Mouse (Mus musculus) forebrain, embryonic 12.5 days (tissue): Measurements from ENCODE around the gene Aprt. TPM values are rescaled to one million over a fixed set of nuclear protein-coding genes. Genes with fewer than 3 reads are reported as not detected.
"Not testable (repeated sequence)": the region's sequence is repeated elsewhere in the genome, so short reads cannot be mapped to it uniquely, and the experiment has no call there.

ENCODE experiments used
- ATAC-seq: fragments of 200-750 bp; cut with Nextera tagmentation; 2 replicates; pipeline ENCODE4 v1.8.0; 2017; ENCODE audit warnings: moderate TSS enrichment; ENCODE audit not compliant: low FRiP score
- H3K27ac ChIP-seq: fragments of 300-500 bp; sonication (generic); 2 replicates; pipeline ENCODE4 v1.5.1; 2016; ENCODE audit warnings: mild to moderate bottlenecking
- H3K27me3 ChIP-seq: fragments of 300-500 bp; sonication (generic); 2 replicates; pipeline ENCODE4 v1.6.1; 2016; ENCODE audit warnings: mild to moderate bottlenecking
- H3K36me3 ChIP-seq: fragments of 300-500 bp; sonication (generic); replicated peaks from 2 replicates; pipeline ENCODE4 v1.6.1; 2016; ENCODE audit warnings: mild to moderate bottlenecking
- H3K4me1 ChIP-seq: fragments of 300-500 bp; sonication (generic); 2 replicates; pipeline ENCODE4 v1.6.1; 2016
- H3K4me2 ChIP-seq: fragments of 300-500 bp; sonication (generic); 2 replicates; pipeline ENCODE4 v1.6.1; 2016; ENCODE audit warnings: mild to moderate bottlenecking, moderate library complexity
- H3K4me3 ChIP-seq: fragments of 300-500 bp; sonication (generic); replicated peaks from 2 replicates; pipeline ENCODE4 v1.5.1; 2016; ENCODE audit warnings: mild to moderate bottlenecking
- H3K9ac ChIP-seq: fragments of 300-500 bp; sonication (generic); 2 replicates; pipeline ENCODE4 v1.6.1; 2016; ENCODE audit warnings: mild to moderate bottlenecking
- H3K9me3 ChIP-seq: fragments of 300-500 bp; sonication (generic); 2 replicates; pipeline ENCODE4 v1.6.1; 2016
- WGBS: fragments of 180-500 bp; shearing (Covaris S2); methylation state at CpG from one replicate; pipeline ENCODE4 v1.1.7; 2016; 5-methylcytosine and 5-hydroxymethylcytosine counted together
- polyA plus RNA-seq: library from polyadenylated mRNA; unstranded; fragments of >200 nt; fragmentation: Nextera tagmentation; extraction: Ambion mirVana; gene quantifications from 2 replicates; pipeline ENCODE4 v1.2.1, GENCODE M21; 2016

Aprt gene
- polyA plus RNA-seq, 1 experiment from 2014 or later, result 188 TPM

DNA sequence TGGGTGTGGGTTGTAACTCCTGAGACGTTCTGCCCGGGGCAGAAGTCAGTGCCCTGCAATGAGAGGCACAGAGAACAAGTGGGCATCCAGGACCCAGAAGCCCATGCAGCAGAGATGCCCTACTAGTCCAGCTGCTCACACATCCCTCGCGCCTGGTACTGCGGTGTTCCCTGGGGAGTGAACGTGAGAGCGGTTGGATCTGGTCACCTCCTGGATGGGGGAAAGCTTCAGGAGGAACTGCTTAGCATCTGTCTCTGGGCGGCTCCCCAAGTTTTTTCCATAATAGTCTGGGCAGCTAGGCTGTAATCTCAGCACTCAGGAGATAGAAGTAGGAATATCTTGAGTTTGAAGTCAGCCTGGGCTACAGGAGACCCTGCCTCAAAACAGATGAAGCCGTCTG lies 8.3 kb upstream of the Aprt start:
- WGBS, result 87% methylated on average over 9 of the region's 9 CpGs
- ATAC-seq, result no peak
- H3K4me3 ChIP-seq, result no peak overlapping the region
- H3K27ac ChIP-seq, result no peak overlapping the region
- H3K27me3 ChIP-seq, result 0 out of 2 replicates have a peak, but pooled peaks cover 7% of the 10 kb centered on the region
- H3K9me3 ChIP-seq, result no peaks in the 10 kb centered on the region
- no peaks in the 10 kb centered on the region for H3K36me3 ChIP-seq
- H3K4me2 ChIP-seq, result no peak overlapping the region
- peaks cover 7% of the 10 kb centered on the region; the same call in 1 of the 2 replicates for H3K4me1 ChIP-seq
- H3K9ac ChIP-seq, result no peak overlapping the region

DNA sequence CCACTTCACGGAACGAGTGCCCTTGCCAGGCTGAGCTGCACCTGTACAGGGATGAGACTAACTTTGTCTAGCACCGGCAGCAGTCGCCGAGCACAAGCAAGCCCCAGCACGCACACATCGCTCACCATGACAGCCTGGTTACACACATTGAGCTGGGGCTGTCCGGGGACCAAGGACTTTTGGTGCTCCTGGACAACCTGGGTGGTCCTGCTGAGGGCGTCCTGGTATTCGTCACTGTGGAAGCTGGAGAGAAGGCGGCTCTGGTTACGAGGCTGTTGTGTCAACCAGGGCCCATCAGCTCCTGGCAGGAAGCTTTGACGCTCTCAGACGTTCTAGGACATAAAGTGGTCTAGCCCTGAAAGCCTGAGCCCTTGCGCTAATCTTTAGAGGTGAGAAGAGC lies 4.2 kb upstream of the Aprt start:
- H3K9me3 ChIP-seq, result no peaks in the 10 kb centered on the region
- H3K4me3 ChIP-seq, result no peak overlapping the region
- 0 out of 2 replicates have a peak, but pooled peaks cover 7% of the 10 kb centered on the region for H3K27me3 ChIP-seq
- H3K4me2 ChIP-seq, result no peak overlapping the region
- no peak overlapping the region for H3K9ac ChIP-seq
- 84% methylated on average over 15 of the region's 15 CpGs for WGBS
- no peak for ATAC-seq
- H3K27ac ChIP-seq, result no peak overlapping the region
- H3K36me3 ChIP-seq, result no peaks in the 10 kb centered on the region
- peaks cover 20% of the 10 kb centered on the region for H3K4me1 ChIP-seq

DNA sequence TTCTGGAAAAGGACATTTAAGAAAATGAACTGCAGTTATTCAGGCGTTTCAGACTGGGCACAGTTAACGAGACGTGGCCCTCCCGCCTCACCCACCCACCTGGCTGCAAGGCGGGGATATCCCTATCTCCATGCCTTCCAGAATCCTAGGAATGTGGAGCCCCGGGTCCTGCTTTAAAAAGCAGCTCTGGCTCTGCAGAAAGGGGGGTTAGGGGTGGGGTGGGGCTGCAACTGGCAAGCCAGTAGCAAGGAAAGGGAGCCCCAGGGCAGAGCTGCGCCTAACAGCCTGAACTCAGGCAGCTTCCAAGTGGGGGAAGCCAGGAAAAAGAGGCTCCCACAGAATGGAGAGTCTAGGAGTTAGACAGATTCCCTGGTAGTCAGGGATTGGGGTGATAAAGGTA lies 2.5 kb upstream of the Aprt start:
- no peak for ATAC-seq
- Histone ChIP-seq H3K4me1 (peaks cover 34% of the 10 kb centered on the region), H3K27me3 (0 out of 2 replicates have a peak, but pooled peaks cover 3% of the 10 kb centered on the region), H3K27ac (no peak overlapping the region), H3K36me3 (peaks cover 10% of the 10 kb centered on the region), H3K4me3 (no peak overlapping the region), H3K9me3 (no peaks in the 10 kb centered on the region), H3K4me2 (no peak overlapping the region), H3K9ac (no peak overlapping the region)
- 23% methylated on average over 7 of the region's 7 CpGs for WGBS

DNA sequence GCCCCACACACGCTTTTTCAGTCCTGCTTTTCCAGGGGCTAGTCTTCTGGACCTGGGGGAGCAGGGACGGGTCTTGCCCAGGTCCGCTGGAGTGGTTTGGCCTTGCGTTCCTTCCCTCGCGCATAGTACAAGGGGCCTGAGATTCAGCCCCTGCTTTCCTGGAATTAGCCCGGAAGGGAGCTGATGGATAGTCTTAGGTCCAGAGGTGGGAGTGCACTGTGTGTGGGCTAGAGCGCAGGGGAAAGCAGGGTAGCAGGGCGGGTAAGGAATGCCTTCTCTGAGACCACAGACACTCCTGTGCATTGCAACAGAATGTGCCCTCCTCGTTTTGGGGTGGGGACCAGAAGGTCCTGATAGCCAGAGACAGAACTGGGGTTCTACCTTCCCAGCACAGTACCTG lies 407 bp upstream of the Aprt start:
- peak overlapping the region; percentile 64 for H3K4me3 ChIP-seq
- H3K27ac ChIP-seq, result 0 out of 2 replicates have a peak overlapping the region, but pooled peaks have one; percentile 26
- WGBS, result 39% methylated on average over 10 of the region's 10 CpGs
- H3K27me3 ChIP-seq, result 0 out of 2 replicates have a peak, but pooled peaks cover 3% of the 10 kb centered on the region
- H3K9me3 ChIP-seq, result no peaks in the 10 kb centered on the region
- peak overlapping the region; percentile 69 for H3K4me2 ChIP-seq
- H3K9ac ChIP-seq, result peak overlapping the region; percentile 79; the same call in 1 of the 2 replicates
- peaks cover 46% of the 10 kb centered on the region for H3K4me1 ChIP-seq
- ATAC-seq, result peak; percentile 41
- peaks cover 28% of the 10 kb centered on the region for H3K36me3 ChIP-seq

DNA sequence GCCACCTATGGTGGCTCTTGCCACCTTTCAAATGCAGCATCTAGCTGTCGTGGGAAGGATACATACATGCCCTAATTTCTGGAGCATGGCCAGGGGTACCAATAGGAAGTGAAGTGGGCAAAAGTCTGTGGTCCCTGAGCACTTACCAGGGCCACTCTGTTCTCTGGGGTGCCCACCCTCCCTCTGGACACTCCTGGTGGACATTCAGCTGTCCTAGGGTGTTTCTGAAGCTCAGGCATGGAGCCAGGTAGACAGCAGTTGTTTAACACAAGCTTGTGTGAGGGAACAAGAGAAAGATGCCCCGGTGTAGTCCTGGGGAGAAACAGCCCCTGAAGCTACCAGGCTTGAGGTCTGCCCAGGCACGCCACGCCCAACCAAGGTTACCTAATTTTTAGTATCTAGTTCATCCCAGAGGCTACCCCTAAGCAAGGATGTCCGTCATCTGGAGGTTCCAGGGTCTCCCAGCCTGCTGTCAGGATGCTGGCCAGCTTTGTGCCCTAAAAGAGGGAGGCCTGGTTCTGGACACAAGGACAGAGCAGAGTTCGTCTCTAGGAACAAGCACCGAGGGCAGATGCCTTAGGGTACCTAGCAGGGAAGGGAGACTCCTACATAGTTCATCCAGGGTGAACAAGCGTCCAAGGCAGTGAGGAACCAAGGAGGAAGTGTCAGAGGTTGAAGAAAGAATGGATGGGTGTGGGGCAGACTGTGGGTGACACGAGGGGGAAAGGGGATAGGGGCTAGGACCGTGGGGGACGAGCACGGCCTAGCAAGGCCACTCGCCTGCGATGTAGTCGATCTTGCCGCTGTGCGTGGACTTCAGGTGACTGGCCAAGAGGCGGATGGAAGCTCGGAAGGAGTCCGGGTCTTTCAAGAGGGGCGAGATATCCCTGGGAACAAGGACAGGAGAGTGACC lies 718 bp downstream of the Aprt start:
- Histone ChIP-seq H3K9ac (peak overlapping the region; percentile 79), H3K4me2 (peak overlapping the region; percentile 69), H3K36me3 (peaks cover 40% of the 10 kb centered on the region), H3K4me3 (peak overlapping the region; percentile 64), H3K4me1 (peaks cover 46% of the 10 kb centered on the region), H3K9me3 (no peaks in the 10 kb centered on the region), H3K27ac (peak overlapping the region; percentile 26; the same call in 1 of the 2 replicates), H3K27me3 (0 out of 2 replicates have a peak, but pooled peaks cover 3% of the 10 kb centered on the region)
- ATAC-seq, result peak; percentile 18
- WGBS, result 19% methylated on average over 21 of the region's 21 CpGs

DNA sequence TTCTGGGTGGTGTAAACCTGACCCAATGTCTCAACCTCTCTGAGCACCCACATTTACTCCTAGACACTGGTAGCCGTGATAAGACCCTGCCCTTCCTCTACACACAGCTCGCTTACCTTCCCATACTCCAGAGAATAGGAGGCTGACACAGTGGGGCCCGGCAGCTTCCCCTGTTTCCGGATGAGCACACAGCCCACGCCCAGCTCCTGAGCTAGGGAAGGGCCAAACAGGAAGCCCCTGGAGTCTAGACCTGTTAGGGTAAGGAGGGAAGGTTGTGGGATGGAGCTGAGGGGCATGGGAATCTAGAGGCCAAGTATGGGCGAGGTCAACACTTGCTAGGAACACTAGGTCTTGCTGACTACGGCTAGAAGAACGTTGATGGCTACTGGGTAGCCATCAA lies 1.4 kb downstream of the Aprt start:
- 78% methylated on average over 8 of the region's 8 CpGs for WGBS
- peaks cover 46% of the 10 kb centered on the region for H3K4me1 ChIP-seq
- no peaks in the 10 kb centered on the region for H3K27me3 ChIP-seq
- H3K27ac ChIP-seq, result no peak overlapping the region
- 0 out of 2 replicates have a peak overlapping the region, but pooled peaks have one; percentile 64 for H3K4me3 ChIP-seq
- ATAC-seq, result no peak
- H3K9me3 ChIP-seq, result no peaks in the 10 kb centered on the region
- peak overlapping the region; percentile 69 for H3K4me2 ChIP-seq
- H3K9ac ChIP-seq, result no peak overlapping the region
- peaks cover 47% of the 10 kb centered on the region for H3K36me3 ChIP-seq

DNA sequence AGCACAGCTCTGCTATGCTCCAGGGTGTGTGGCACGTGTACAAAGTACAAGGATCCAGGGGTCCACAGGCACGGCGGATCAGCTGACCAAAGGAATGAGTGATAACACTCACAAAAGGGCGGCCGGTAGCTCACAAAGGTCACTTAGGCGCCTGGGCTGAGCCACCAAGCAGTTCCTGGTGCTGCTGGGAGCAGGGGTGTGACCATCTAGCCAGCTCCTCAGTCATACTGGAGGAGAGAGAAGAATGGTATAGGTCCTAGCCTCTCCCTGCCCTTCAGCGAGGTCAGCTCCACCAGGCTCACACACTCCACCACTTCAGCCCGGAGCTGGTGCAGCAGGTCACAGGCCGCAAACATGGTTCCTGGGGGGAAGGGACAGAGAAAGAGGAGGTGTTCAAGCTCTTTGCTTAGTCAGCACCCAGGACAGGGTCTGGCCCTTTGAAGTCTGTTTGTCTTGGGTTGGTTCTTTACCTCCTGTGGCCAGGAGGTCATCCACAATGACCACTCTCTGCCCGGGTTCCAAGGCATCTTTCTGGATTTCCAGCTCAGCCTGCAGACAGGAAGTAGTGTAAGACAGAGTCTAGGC lies 1.9 kb downstream of the Aprt start:
- H3K9me3 ChIP-seq, result no peaks in the 10 kb centered on the region
- no peak overlapping the region for H3K9ac ChIP-seq
- 70% methylated on average over 10 of the region's 10 CpGs for WGBS
- H3K4me1 ChIP-seq, result peaks cover 46% of the 10 kb centered on the region
- peaks cover 52% of the 10 kb centered on the region for H3K36me3 ChIP-seq
- no peak for ATAC-seq
- peak overlapping the region; percentile 69 for H3K4me2 ChIP-seq
- H3K27ac ChIP-seq, result no peak overlapping the region
- H3K27me3 ChIP-seq, result no peaks in the 10 kb centered on the region
- H3K4me3 ChIP-seq, result no peak overlapping the region

DNA sequence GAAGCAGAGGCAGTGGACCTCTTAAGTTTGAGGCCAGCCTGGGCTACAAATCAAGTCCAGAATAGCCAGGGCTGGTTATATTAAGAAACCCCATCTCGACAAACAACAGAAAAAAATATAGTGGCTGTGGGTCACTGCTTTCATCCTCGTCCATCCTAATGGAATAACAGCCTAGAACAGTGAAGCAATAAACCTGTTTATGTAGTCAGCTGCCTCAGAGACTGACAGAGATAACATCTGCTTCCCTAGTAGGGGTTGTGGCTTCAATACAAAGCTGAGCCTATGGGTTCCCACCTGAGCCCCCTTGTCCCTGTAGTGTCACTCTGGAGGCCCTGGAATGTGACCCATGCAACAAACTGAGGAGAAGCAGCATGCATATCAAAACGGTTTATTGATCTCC lies 2.4 kb downstream of the Aprt start:
- no peaks in the 10 kb centered on the region for H3K9me3 ChIP-seq
- H3K4me1 ChIP-seq, result peaks cover 47% of the 10 kb centered on the region
- no peak overlapping the region for H3K9ac ChIP-seq
- H3K36me3 ChIP-seq, result peaks cover 57% of the 10 kb centered on the region
- 69% methylated on average over 3 of the region's 3 CpGs for WGBS
- H3K27ac ChIP-seq, result no peak overlapping the region
- no peaks in the 10 kb centered on the region for H3K27me3 ChIP-seq
- no peak overlapping the region for H3K4me2 ChIP-seq
- ATAC-seq, result no peak
- no peak overlapping the region for H3K4me3 ChIP-seq

DNA sequence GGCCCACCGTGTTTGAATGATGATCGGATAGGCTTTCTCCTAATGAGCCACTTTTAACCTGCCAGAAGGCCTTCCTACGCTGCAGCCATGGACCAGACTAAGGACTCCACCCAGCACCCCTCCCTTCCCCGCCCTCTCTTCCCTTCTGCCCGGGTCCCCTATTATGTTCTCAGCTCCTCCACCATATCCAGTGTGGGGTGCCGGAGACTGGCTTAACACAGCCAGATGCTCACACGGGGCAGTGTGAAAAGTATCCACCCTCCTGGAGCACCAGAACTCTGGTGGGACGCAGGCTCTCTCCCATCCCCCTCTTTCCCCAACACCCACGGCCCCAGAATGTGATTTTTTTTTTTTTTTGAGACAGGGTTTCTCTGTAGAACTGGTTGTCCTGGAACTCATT lies 3.1 kb downstream of the Aprt start:
- Histone ChIP-seq H3K4me3 (no peak overlapping the region), H3K36me3 (peaks cover 57% of the 10 kb centered on the region), H3K27me3 (no peaks in the 10 kb centered on the region), H3K27ac (peak overlapping the region; percentile 19; the same call in 1 of the 2 replicates), H3K4me2 (no peak overlapping the region), H3K9ac (no peak overlapping the region), H3K9me3 (no peaks in the 10 kb centered on the region), H3K4me1 (peaks cover 53% of the 10 kb centered on the region)
- 46% methylated on average over 9 of the region's 9 CpGs for WGBS
- ATAC-seq, result no peak

DNA sequence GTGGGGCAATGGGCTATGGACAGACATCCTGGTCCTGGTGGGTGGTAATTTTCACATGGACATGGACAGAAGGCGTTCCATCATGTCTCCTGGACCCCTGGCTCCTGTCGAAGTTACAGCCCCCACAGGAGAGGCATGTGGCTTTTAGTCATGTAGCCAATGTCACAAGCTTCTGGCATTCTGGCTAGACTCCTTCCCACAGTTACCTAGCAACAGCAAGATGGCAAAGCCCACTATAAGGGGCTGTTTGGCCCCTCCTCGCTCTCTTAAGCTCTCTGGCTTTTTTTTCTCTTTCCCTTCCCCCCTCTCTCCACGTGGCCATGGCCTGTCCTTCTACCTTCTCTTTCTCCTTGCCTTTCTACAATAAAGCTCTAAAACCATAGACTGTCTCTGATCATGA lies 3.5 kb downstream of the Aprt start:
- H3K4me2 ChIP-seq, H3K9ac ChIP-seq, ATAC-seq, H3K4me3 ChIP-seq, H3K9me3 ChIP-seq, H3K27me3 ChIP-seq: not testable (repeated sequence)
- Histone ChIP-seq H3K4me1 (peaks cover 57% of the 10 kb centered on the region), H3K27ac (peak overlapping the region; percentile 19; the same call in 1 of the 2 replicates), H3K36me3 (peaks cover 57% of the 10 kb centered on the region)
- WGBS, result 42% methylated on average over 4 of the region's 4 CpGs

DNA sequence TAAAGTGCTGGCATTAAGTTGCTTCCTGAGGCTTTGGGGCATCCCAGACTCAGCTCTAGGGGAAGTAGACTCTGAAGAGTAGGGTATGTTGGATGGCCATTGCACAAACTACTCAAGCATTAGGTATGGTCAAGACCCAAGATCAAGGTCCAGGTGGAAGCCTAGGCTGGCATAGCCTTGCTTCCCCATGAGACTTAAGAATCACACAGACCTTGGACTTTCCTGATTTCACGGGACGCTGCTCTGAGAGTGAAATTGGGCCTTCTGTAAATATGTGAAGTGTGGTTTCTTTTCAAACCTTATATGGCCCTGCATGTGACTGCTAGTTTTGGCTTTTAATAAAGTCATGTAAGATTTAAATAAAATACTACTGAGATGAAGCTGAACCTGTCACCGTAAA lies 4.0 kb downstream of the Aprt start:
- no peak for ATAC-seq

DNA sequence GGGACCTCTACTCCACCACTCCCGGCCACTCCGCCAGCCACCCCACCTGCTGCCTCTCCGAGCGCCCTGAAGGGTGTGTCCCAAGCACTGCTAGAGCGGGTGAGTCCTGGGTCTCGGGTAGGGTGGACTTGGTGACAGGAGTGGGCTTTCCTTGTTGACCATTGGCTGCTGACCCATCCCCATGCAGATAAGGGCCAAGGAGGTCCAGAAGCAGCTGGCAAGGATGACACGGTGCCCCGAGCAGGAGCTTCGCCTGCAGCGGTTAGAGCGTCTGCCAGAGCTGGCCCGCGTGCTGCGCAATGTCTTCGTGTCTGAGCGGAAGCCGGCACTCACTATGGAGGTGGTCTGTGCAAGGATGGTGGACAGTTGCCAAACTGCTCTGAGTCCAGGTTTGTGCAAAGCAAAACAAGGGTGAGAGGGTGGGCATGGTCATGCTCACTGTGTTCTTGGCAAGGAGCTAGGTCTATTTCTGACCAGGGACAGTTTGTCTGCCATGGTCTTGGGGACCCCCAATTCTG lies 4.9 kb downstream of the Aprt start:
- no peak for ATAC-seq
- H3K9me3 ChIP-seq, result no peaks in the 10 kb centered on the region
- no peak overlapping the region for H3K9ac ChIP-seq
- no peaks in the 10 kb centered on the region for H3K27me3 ChIP-seq
- H3K36me3 ChIP-seq, result peaks cover 57% of the 10 kb centered on the region
- WGBS, result 94% methylated on average over 17 of the region's 17 CpGs
- H3K4me2 ChIP-seq, result no peak overlapping the region
- H3K27ac ChIP-seq, result no peak overlapping the region
- H3K4me3 ChIP-seq, result no peak overlapping the region
- peaks cover 57% of the 10 kb centered on the region for H3K4me1 ChIP-seq

More for the DNA sequence above, 4.0 kb downstream of the Aprt start:
- Histone ChIP-seq H3K36me3 (peaks cover 57% of the 10 kb centered on the region), H3K9ac (no peak overlapping the region), H3K27ac (no peak overlapping the region), H3K4me1 (peaks cover 57% of the 10 kb centered on the region), H3K9me3 (no peaks in the 10 kb centered on the region), H3K4me3 (no peak overlapping the region), H3K4me2 (no peak overlapping the region), H3K27me3 (no peaks in the 10 kb centered on the region)
- WGBS, result 93% methylated on average over 3 of the region's 3 CpGs
